Mouse (Mus musculus) lung, postnatal 0 days (tissue): ENCODE measurements at regions not wholly inside any gene's neighbourhood (a gene's known extent, or its start where the extent isn't known, plus 50 kb on each side); places are given as distances from the start of the nearest gene placed in this dataset.

Experiments
- ATAC-seq: fragments of 200-750 bp; cut with Nextera tagmentation; 2 replicates; pipeline ENCODE4 v1.8.0; 2017; ENCODE audit warnings: moderate library complexity
- DNase-seq: peaks from one replicate; pipeline ENCODE4 v3.0.0-alpha.2; 2016; ENCODE audit warnings: low spot score
- H3K27ac ChIP-seq: fragments of 300-500 bp; sonication (generic); 2 replicates; pipeline ENCODE4 v1.5.1; 2014; ENCODE audit warnings: antibody characterized with exemption, mild to moderate bottlenecking, low read length, mixed read lengths
- H3K27me3 ChIP-seq: fragments of 300-500 bp; sonication (generic); replicated peaks from 2 replicates; pipeline ENCODE4 v1.6.1; 2014; ENCODE audit warnings: low read length, mixed read lengths; ENCODE audit not compliant: insufficient read depth
- H3K36me3 ChIP-seq: fragments of 300-500 bp; sonication (generic); 2 replicates; pipeline ENCODE4 v1.6.1; 2014; ENCODE audit warnings: low read length, mixed read lengths; ENCODE audit not compliant: insufficient read depth
- H3K4me1 ChIP-seq: fragments of 300-500 bp; sonication (generic); 2 replicates; pipeline ENCODE4 v1.6.1; 2014; ENCODE audit warnings: antibody characterized with exemption, low read depth, low read length, mixed read lengths; ENCODE audit not compliant: insufficient read depth
- H3K4me2 ChIP-seq: fragments of 300-500 bp; sonication (generic); replicated peaks from 2 replicates; pipeline ENCODE4 v1.6.1; 2014; ENCODE audit warnings: low read depth, mild to moderate bottlenecking, low read length, moderate library complexity, mixed read lengths
- H3K4me3 ChIP-seq: fragments of 300-500 bp; sonication (generic); 2 replicates; pipeline ENCODE4 v1.5.1; 2014; ENCODE audit warnings: low read depth, low read length
- H3K9ac ChIP-seq: fragments of 300-500 bp; sonication (generic); replicated peaks from 2 replicates; pipeline ENCODE4 v1.6.1; 2014; ENCODE audit warnings: low read depth, mild to moderate bottlenecking
- H3K9me3 ChIP-seq: fragments of 300-500 bp; sonication (generic); 2 replicates; pipeline ENCODE4 v1.6.1; 2016; ENCODE audit warnings: low read length, mixed read lengths
- CTCF ChIP-seq: IDR thresholded peaks from 2 replicates; pipeline ENCODE4 v1.5.1; 2016; ENCODE audit warnings: antibody characterized with exemption, mild to moderate bottlenecking
- EP300 ChIP-seq: IDR thresholded peaks from 2 replicates; pipeline ENCODE4 v1.6.1; 2016; ENCODE audit warnings: antibody characterized with exemption, mild to moderate bottlenecking, control low read depth
- WGBS: fragments of 180-500 bp; shearing (Covaris S2); extraction: QIAGEN DNeasy Blood & Tissue Kit; methylation state at CpG from one replicate; pipeline ENCODE4 v1.1.7; 2014; 5-methylcytosine and 5-hydroxymethylcytosine counted together

- TF ChIP-seq CTCF, result no peak
- TF ChIP-seq EP300, result no peak
- peaks cover 7% of the 10 kb centered on the region; the same call in 1 of the 2 replicates for H3K4me1 ChIP-seq
- H3K9ac ChIP-seq, result no peak overlapping the region
- no peaks in the 10 kb centered on the region for H3K9me3 ChIP-seq
- WGBS, result 88% methylated on average over 3 of the region's 3 CpGs
- H3K27me3 ChIP-seq, result no peaks in the 10 kb centered on the region
- H3K4me2 ChIP-seq, result no peak overlapping the region
- no peak overlapping the region for H3K4me3 ChIP-seq
- ATAC-seq, result no peak
- no peak for DNase-seq
- H3K27ac ChIP-seq, result no peak overlapping the region
- H3K36me3 ChIP-seq, result no peaks in the 10 kb centered on the region
These were observed 97.9 kb upstream of the Zmiz1 start for GRCm38 (mm10) chr14:25361129-25361528.

- no peak for DNase-seq
- Histone ChIP-seq H3K36me3 (no peaks in the 10 kb centered on the region), H3K4me2 (no peak overlapping the region), H3K9me3 (no peaks in the 10 kb centered on the region), H3K4me1 (peaks cover 7% of the 10 kb centered on the region; the same call in 1 of the 2 replicates), H3K9ac (no peak overlapping the region), H3K27ac (no peak overlapping the region), H3K27me3 (no peaks in the 10 kb centered on the region), H3K4me3 (no peak overlapping the region)
- no peak for ATAC-seq
- TF ChIP-seq EP300, result no peak
- no peak for TF ChIP-seq CTCF
- 16% methylated on average over 1 of the region's 1 CpGs for WGBS
These were observed 96.2 kb upstream of the Zmiz1 start for GRCm38 (mm10) chr14:25362771-25363170.

GRCm38 (mm10) chr14:25365226-25365800, 93.7 kb upstream of the Zmiz1 start:
- Histone ChIP-seq H3K27me3 (no peaks in the 10 kb centered on the region), H3K4me2 (no peak overlapping the region), H3K27ac (0 out of 2 replicates have a peak overlapping the region, but pooled peaks have one; percentile 38), H3K36me3 (no peaks in the 10 kb centered on the region), H3K9ac (no peak overlapping the region), H3K4me3 (no peak overlapping the region), H3K4me1 (peaks cover 7% of the 10 kb centered on the region; the same call in 1 of the 2 replicates), H3K9me3 (no peaks in the 10 kb centered on the region)
- ATAC-seq (peak; percentile 74), DNase-seq (peak; percentile 67)
- TF ChIP-seq EP300 (peak; percentile 93), CTCF (no peak)
- WGBS, result 32% methylated on average over 10 of the region's 10 CpGs

GRCm38 (mm10) chr14:25366009-25366408, 93.0 kb upstream of the Zmiz1 start:
- Histone ChIP-seq H3K4me2 (no peak overlapping the region), H3K27me3 (no peaks in the 10 kb centered on the region), H3K9ac (no peak overlapping the region), H3K4me1 (peaks cover 7% of the 10 kb centered on the region; the same call in 1 of the 2 replicates), H3K4me3 (no peak overlapping the region), H3K9me3 (no peaks in the 10 kb centered on the region), H3K27ac (peak overlapping the region; percentile 38; the same call in 1 of the 2 replicates), H3K36me3 (no peaks in the 10 kb centered on the region)
- no peak for TF ChIP-seq EP300
- no peak for TF ChIP-seq CTCF
- whole genome bisulfite sequencing, result 42% methylated on average over 5 of the region's 5 CpGs
- no peak for ATAC-seq
- peak; percentile 46 for DNase-seq

- TF ChIP-seq EP300 (no peak), CTCF (no peak)
- DNase-seq, result no peak
- Histone ChIP-seq H3K4me3 (no peak overlapping the region), H3K4me2 (no peak overlapping the region), H3K27ac (no peak overlapping the region), H3K27me3 (no peaks in the 10 kb centered on the region), H3K9ac (no peak overlapping the region), H3K9me3 (no peaks in the 10 kb centered on the region), H3K36me3 (no peaks in the 10 kb centered on the region), H3K4me1 (peaks cover 5% of the 10 kb centered on the region)
- ATAC-seq, result no peak
- WGBS, result 82% methylated on average over 6 of the region's 6 CpGs
These were observed 88.5 kb upstream of the Zmiz1 start for GRCm38 (mm10) chr14:25370306-25371020.

- ATAC-seq, result peak; percentile 46
- H3K4me2 ChIP-seq, result no peak overlapping the region
- H3K9ac ChIP-seq, result no peak overlapping the region
- H3K36me3 ChIP-seq, result no peaks in the 10 kb centered on the region
- no peak for DNase-seq
- H3K9me3 ChIP-seq, result no peaks in the 10 kb centered on the region
- H3K27me3 ChIP-seq, result no peaks in the 10 kb centered on the region
- 55% methylated on average over 5 of the region's 5 CpGs for WGBS
- no peak overlapping the region for H3K4me3 ChIP-seq
- no peak overlapping the region for H3K27ac ChIP-seq
- no peak for TF ChIP-seq EP300
- TF ChIP-seq CTCF, result no peak
- H3K4me1 ChIP-seq, result peaks cover 3% of the 10 kb centered on the region
These were observed 88.0 kb upstream of the Zmiz1 start for GRCm38 (mm10) chr14:25371021-25371400.
